Mouse (Mus musculus) cerebellum, adult 2 months (tissue): Measurements from ENCODE around the gene Nrxn3.

Experiments used
- CTCF ChIP-seq: fragments of 200-500 bp; IDR thresholded peaks from 2 replicates; pipeline ENCODE4 v1.5.1; 2011; ENCODE audit warnings: low read depth, mild to moderate bottlenecking, control low read depth, low read length, moderate library complexity, borderline replicate concordance; ENCODE audit not compliant: insufficient read depth
- POLR2A ChIP-seq: fragments of 200-500 bp; IDR thresholded peaks from 2 replicates; pipeline ENCODE4 v1.6.1; 2011; ENCODE audit warnings: low read length, control low read depth, borderline replicate concordance; ENCODE audit not compliant: insufficient read depth

- TF ChIP-seq POLR2A (no peak), CTCF (no peak)
These were observed 830.7 kb downstream of the Nrxn3 start for GRCm38 (mm10) chr12:89553223-89553880.
